Mouse (Mus musculus) left cerebral cortex, postnatal 36 days (tissue): ENCODE measurements around the gene Lrr1. TPM values are rescaled to one million over a fixed set of nuclear protein-coding genes. Genes with fewer than 3 reads are reported as not detected.

Source experiments
- microRNA-seq: library from miRNA; unstranded; fragments of <30 nt; microRNA quantifications from one replicate; pipeline ENCODE4 v1.2.0, GENCODE M21; 2022
- total RNA-seq, 2 experiments: library from RNA; stranded (reverse); gene quantifications; 2 replicates each; pipeline ENCODE4 v1.2.3; 2021

Gene Lrr1
- total RNA-seq, 2 experiments from 2014 or later, result not detected

Small RNA genes within 50 kb of the gene (microRNA-seq; reads per million reads assigned to microRNA genes)
- not detected for gene Gm47287
- 1.0 reads per million for gene Gm47295

Other genes starting within 250 kb of the Lrr1 start
- 1,000 to 10,000 TPM; 1,009 to 1,161 TPM for gene Rps29, start 9.6 kb upstream of the Lrr1 start, total RNA-seq
- 100 to 1,000 TPM; 165 to 192 TPM for gene Rpl36al, start 15.3 kb downstream of the Lrr1 start, total RNA-seq
- gene Mgat2, start 15.3 kb downstream of the Lrr1 start, total RNA-seq, result 10 to 100 TPM; 27.3 to 30.7 TPM
- 1 to 10 TPM; 2.1 to 5.6 TPM for gene Gm49383, start 28.3 kb downstream of the Lrr1 start, total RNA-seq
- 1 to 10 TPM; 1.8 to 1.9 TPM for gene Dnaaf2, start 29.6 kb downstream of the Lrr1 start, total RNA-seq
- gene Gm49384, start 35.5 kb downstream of the Lrr1 start, total RNA-seq, result 1 to 10 TPM; 2.2 to 2.8 TPM
- gene Pole2, start 59.4 kb downstream of the Lrr1 start, total RNA-seq, result under 1 TPM in 1 of 2 experiments, not detected in 1; 0.79 TPM
- gene Klhdc1, start 72.4 kb downstream of the Lrr1 start, total RNA-seq, result 10 to 100 TPM; 19.0 to 22.5 TPM
- 100 to 1,000 TPM; 128 to 146 TPM for gene Klhdc2, start 127.9 kb downstream of the Lrr1 start, total RNA-seq
- 10 to 100 TPM; 35.9 to 53.2 TPM for gene Nemf, start 188.4 kb downstream of the Lrr1 start, total RNA-seq
- gene Arf6, start 203.3 kb downstream of the Lrr1 start, total RNA-seq, result 10 to 100 TPM; 49.9 to 61.4 TPM
- 1 to 10 TPM in 1 of 2 experiments, under 1 TPM in 1; 0.93 to 1.7 TPM for gene Gm9887, start 203.6 kb downstream of the Lrr1 start, total RNA-seq